8 mouse cellular contexts compared by ENCODE assay signal in the genomic region with DNA sequence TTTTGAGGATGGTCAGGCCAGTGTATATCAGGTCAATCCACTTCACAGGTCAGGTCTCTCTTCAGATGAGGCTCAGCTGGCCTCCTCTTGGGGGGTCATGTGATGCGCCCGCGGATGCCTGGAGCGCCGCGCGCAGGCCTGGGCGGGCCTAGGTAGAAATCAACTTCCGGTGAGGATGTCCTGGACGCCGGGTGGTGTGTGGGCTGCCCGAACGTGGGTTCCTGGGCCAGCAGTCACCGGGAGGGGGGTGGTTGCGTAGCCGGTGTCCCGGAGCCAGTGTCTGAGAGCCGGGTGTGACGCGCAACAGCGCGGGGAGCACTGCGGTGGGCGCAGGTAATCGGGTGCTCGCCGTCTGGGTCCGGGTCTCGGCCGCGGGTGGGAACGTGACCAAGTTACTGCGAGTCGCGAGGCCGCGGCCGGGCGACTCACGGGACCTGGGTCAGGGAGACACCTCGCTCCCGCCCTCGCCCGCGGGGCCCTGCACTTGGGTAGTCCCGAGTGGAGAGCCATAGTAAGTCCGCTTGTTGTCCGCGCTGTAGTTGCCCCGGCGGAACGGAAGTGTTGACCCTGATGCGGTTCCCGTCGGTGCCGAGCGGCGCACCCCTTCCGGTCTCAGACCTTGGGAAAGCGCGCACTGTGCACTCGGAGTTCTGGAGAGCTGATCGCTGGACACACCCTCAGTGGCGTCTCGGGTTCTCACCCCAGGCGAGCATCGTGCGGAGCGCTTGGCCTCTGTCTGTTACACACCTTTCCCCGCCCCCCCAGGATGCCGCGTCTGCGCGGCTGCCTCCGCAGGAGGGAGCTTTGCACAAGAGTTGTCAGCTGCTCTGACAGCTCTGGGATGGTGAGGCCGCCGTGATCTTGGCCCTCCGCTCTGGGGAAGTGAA. TPM values are rescaled to one million over a fixed set of nuclear protein-coding genes. Genes with fewer than 3 reads are reported as not detected.
A peak's percentile ranks its signal among the peaks of the same experiment; 100 is the strongest.
DNase-seq lines count a peak whose midpoint lies in the region; ATAC-seq and TF ChIP-seq lines count a peak whose summit lies in the region.

A gene (plus strand): TSS at position 102 of the 887 bp plus-strand sequence.

- H3K27me3 ChIP-seq in ES-Bruce4 (ENCODE audit: control insufficient read depth, insufficient read depth, low read length, poor library complexity, severe bottlenecking), result no peaks in the 10 kb centered on the region
- H3K27me3 ChIP-seq in forebrain, embryonic 15.5 days, result no peaks in the 10 kb centered on the region

- peak; percentile 34; the same call in 1 of the 2 replicates for TF ChIP-seq EP300 in ES-Bruce4 (IDR thresholded peaks at IDR 0.05; ENCODE audit: insufficient read depth, low read depth, low read length)

- H3K4me2 ChIP-seq in forebrain, embryonic 15.5 days (replicated peaks), result peak within 1 kb of the TSS; percentile 76

- TF ChIP-seq POLR2A in ES-Bruce4 (IDR thresholded peaks at IDR 0.05; ENCODE audit: insufficient read depth, low read length), result no peak
- TF ChIP-seq POLR2A in lung, adult 2 months (IDR thresholded peaks at IDR 0.05; ENCODE audit: borderline replicate concordance, extremely low read depth, low read depth, low read length), result peak; percentile 86; the same call in 1 of the 2 replicates

- peak within 1 kb of the TSS; percentile 80 for H3K4me3 ChIP-seq in ES-Bruce4 (ENCODE audit: low read depth, low read length)
- H3K4me3 ChIP-seq in forebrain, embryonic 15.5 days, result peak within 1 kb of the TSS; percentile 88
- H3K4me3 ChIP-seq in lung, adult 2 months (replicated peaks; ENCODE audit: extremely low read depth, low read depth, low read length), result peak within 1 kb of the TSS; percentile 81

- intact Hi-C loops in heart, postnatal 25 days (cut with DNase I), result no loop called here

- no peaks in the 10 kb centered on the region for H3K4me1 ChIP-seq in ES-Bruce4 (ENCODE audit: control insufficient read depth, insufficient read depth, low read length)
- H3K4me1 ChIP-seq in forebrain, embryonic 15.5 days, result peaks cover 12% of the 10 kb centered on the region
- peaks cover 2% of the 10 kb centered on the region; the same call in 1 of the 2 replicates for H3K4me1 ChIP-seq in lung, adult 2 months (ENCODE audit: control insufficient read depth, insufficient read depth, low read length)

- H3K27ac ChIP-seq in ES-Bruce4 (ENCODE audit: insufficient read depth, low read length), result no peak within 1 kb of the TSS
- peak within 1 kb of the TSS; percentile 68 for H3K27ac ChIP-seq in forebrain, embryonic 15.5 days (replicated peaks)

- peak within 1 kb of the TSS; percentile 78 for H3K9ac ChIP-seq in ES-Bruce4 (ENCODE audit: low read depth, poor library complexity, severe bottlenecking)
- H3K9ac ChIP-seq in forebrain, embryonic 15.5 days (replicated peaks), result peak within 1 kb of the TSS; percentile 77

- WGBS in forebrain, embryonic 15.5 days, result under 1% methylated on average over 77 of the region's 78 CpGs
- under 1% methylated on average over 76 of the region's 78 CpGs for WGBS in lung, adult 2 months

- peak; percentile 92 for DNase-seq in cerebellum, adult 11-12 months
- peak; percentile 82 for DNase-seq in heart, postnatal 25 days (ENCODE audit: low spot score)
- peak; percentile 76 to 89 for DNase-seq in layer of hippocampus, adult 18-20 months (ENCODE audit: low spot score in 2 of 2)
- peak; percentile 92 for DNase-seq in lung, adult 2 months
- peak; percentile 69 to 73 for DNase-seq in thymus, adult 18-20 months

- ATAC-seq in forebrain, embryonic 15.5 days (replicated peaks), result peak; percentile 97
- peak; percentile 76 for ATAC-seq in neutrophil, adult 5-6 weeks (ENCODE audit: extremely low read depth, insufficient number of reproducible peaks, low FRiP score, poor library complexity, severe bottlenecking)

- no peak for TF ChIP-seq CTCF in ES-Bruce4 (IDR thresholded peaks at IDR 0.05; ENCODE audit: low read depth, low read length)
- TF ChIP-seq CTCF in lung, adult 2 months (IDR thresholded peaks at IDR 0.05; ENCODE audit: insufficient read depth, low read length), result no peak

- H3K36me3 ChIP-seq in ES-Bruce4 (ENCODE audit: control insufficient read depth, insufficient read depth, low read length, poor library complexity, severe bottlenecking), result no peaks in the 10 kb centered on the region
- H3K36me3 ChIP-seq in forebrain, embryonic 15.5 days, result no peaks in the 10 kb centered on the region

- H3K9me3 ChIP-seq in ES-Bruce4 (replicated peaks; ENCODE audit: control insufficient read depth, insufficient read depth, low read length, poor library complexity, severe bottlenecking), result no peaks in the 10 kb centered on the region
- no peaks in the 10 kb centered on the region for H3K9me3 ChIP-seq in forebrain, embryonic 15.5 days

RNA-seq across cellular contexts. Expression of the gene that starts here (rescaled TPM):
- 16.5 and 17.4 TPM in 2 replicates for polyA plus RNA-seq in ES-Bruce4 (2011; ENCODE audit: insufficient read depth, insufficient read length, low read depth, missing spikeins)
- 34.7 and 37.9 TPM in 2 replicates for polyA plus RNA-seq in forebrain, embryonic 15.5 days (2015; fragmentation: Nextera tagmentation; extraction: Ambion mirVana)
- 10 to 100 TPM; 24.9 to 26.6 TPM for total RNA-seq in heart, postnatal 25 days (2021)
- total RNA-seq in layer of hippocampus, adult 18-20 months (2021), result 10 to 100 TPM; 36.0 to 41.5 TPM
- polyA plus RNA-seq in lung, adult 2 months (2012; rRNA removed), result 19.5 and 22.9 TPM in 2 replicates
- 11.2 and 15.8 TPM in 2 replicates for total RNA-seq in neutrophil, adult 5-6 weeks (2017)
